Mouse (Mus musculus): ENCODE results near the gene Pfkfb3. TPM values are rescaled to one million over a fixed set of nuclear protein-coding genes. Genes with fewer than 3 reads are reported as not detected.

Pfkfb3 gene
- polyA plus RNA-seq, 1 experiment from 2014 or later, result 30.0 TPM

- no peak overlapping the region for H3K27ac ChIP-seq (ENCODE audit: low read depth)
- DNase-seq, result no peak
- WGBS, result 21% methylated on average over 9 of the region's 9 CpGs
These were observed 1.5 kb downstream of the Pfkfb3 start for GRCm38 (mm10) chr2:11552297-11552821.

GRCm38 (mm10) chr2:11551726-11552125 lies 2.2 kb downstream of the Pfkfb3 start:
- DNase-seq (no peak), ATAC-seq (ENCODE audit: insufficient read depth) (no peak)
- Histone ChIP-seq H3K4me1 (ENCODE audit: insufficient read depth) (0 out of 2 replicates have a peak, but pooled peaks cover 3% of the 10 kb centered on the region), H3K9me3 (ENCODE audit: low read depth, low read length) (no peaks in the 10 kb centered on the region), H3K27me3 (ENCODE audit: insufficient read depth, low read length) (peaks cover 4% of the 10 kb centered on the region; the same call in 1 of the 2 replicates), H3K4me3 (ENCODE audit: low read depth, low read length) (no peak overlapping the region), H3K27ac (ENCODE audit: low read depth) (no peak overlapping the region), H3K4me2 (no peak overlapping the region), H3K36me3 (ENCODE audit: insufficient read depth) (no peaks in the 10 kb centered on the region), H3K9ac (no peak overlapping the region)
- TF ChIP-seq CTCF (IDR thresholded peaks at IDR 0.05; ENCODE audit: low read depth), result no peak
- 21% methylated on average over 1 of the region's 1 CpGs for WGBS

More at GRCm38 (mm10) chr2:11552297-11552821, 1.5 kb downstream of the Pfkfb3 start:
- no peak for TF ChIP-seq CTCF (IDR thresholded peaks at IDR 0.05; ENCODE audit: low read depth)
- Histone ChIP-seq H3K27me3 (ENCODE audit: insufficient read depth, low read length) (peaks cover 4% of the 10 kb centered on the region; the same call in 1 of the 2 replicates), H3K4me3 (ENCODE audit: low read depth, low read length) (peak overlapping the region; percentile 56), H3K4me2 (peak overlapping the region; percentile 99), H3K9me3 (ENCODE audit: low read depth, low read length) (no peaks in the 10 kb centered on the region), H3K4me1 (ENCODE audit: insufficient read depth) (0 out of 2 replicates have a peak, but pooled peaks cover 3% of the 10 kb centered on the region), H3K36me3 (ENCODE audit: insufficient read depth) (no peaks in the 10 kb centered on the region), H3K9ac (peak overlapping the region; percentile 26; the same call in 1 of the 2 replicates)
- ATAC-seq (ENCODE audit: insufficient read depth), result no peak

GRCm38 (mm10) chr2:11548508-11548907 lies 5.4 kb downstream of the Pfkfb3 start:
- no peak for ATAC-seq (ENCODE audit: insufficient read depth)
- WGBS, result 83% methylated on average over 10 of the region's 10 CpGs
- no peaks in the 10 kb centered on the region for H3K36me3 ChIP-seq (ENCODE audit: insufficient read depth)
- TF ChIP-seq CTCF (IDR thresholded peaks at IDR 0.05; ENCODE audit: low read depth), result no peak
- no peak for DNase-seq
- no peak overlapping the region for H3K27ac ChIP-seq (ENCODE audit: low read depth)
- H3K4me1 ChIP-seq (ENCODE audit: insufficient read depth), result 0 out of 2 replicates have a peak, but pooled peaks cover 3% of the 10 kb centered on the region
- no peaks in the 10 kb centered on the region for H3K9me3 ChIP-seq (ENCODE audit: low read depth, low read length)
- H3K9ac ChIP-seq, result no peak overlapping the region
- H3K4me2 ChIP-seq, result no peak overlapping the region
- H3K27me3 ChIP-seq (ENCODE audit: insufficient read depth, low read length), result no peaks in the 10 kb centered on the region
- no peak overlapping the region for H3K4me3 ChIP-seq (ENCODE audit: low read depth, low read length)

GRCm38 (mm10) chr2:11547609-11548008 lies 6.3 kb downstream of the Pfkfb3 start:
- Histone ChIP-seq H3K27ac (ENCODE audit: low read depth) (no peak overlapping the region), H3K4me3 (ENCODE audit: low read depth, low read length) (no peak overlapping the region), H3K27me3 (ENCODE audit: insufficient read depth, low read length) (no peaks in the 10 kb centered on the region), H3K9ac (no peak overlapping the region), H3K4me2 (no peak overlapping the region), H3K4me1 (ENCODE audit: insufficient read depth) (no peaks in the 10 kb centered on the region), H3K9me3 (ENCODE audit: low read depth, low read length) (no peaks in the 10 kb centered on the region), H3K36me3 (ENCODE audit: insufficient read depth) (no peaks in the 10 kb centered on the region)
- ATAC-seq (ENCODE audit: insufficient read depth) (no peak), DNase-seq (peak; percentile 17)
- TF ChIP-seq CTCF (IDR thresholded peaks at IDR 0.05; ENCODE audit: low read depth), result peak; percentile 35
- 57% methylated on average over 2 of the region's 2 CpGs for WGBS

GRCm38 (mm10) chr2:11546091-11546490 lies 7.8 kb downstream of the Pfkfb3 start:
- Histone ChIP-seq H3K9ac (no peak overlapping the region), H3K27ac (ENCODE audit: low read depth) (no peak overlapping the region), H3K4me3 (ENCODE audit: low read depth, low read length) (no peak overlapping the region), H3K9me3 (ENCODE audit: low read depth, low read length) (no peaks in the 10 kb centered on the region), H3K4me1 (ENCODE audit: insufficient read depth) (no peaks in the 10 kb centered on the region), H3K36me3 (ENCODE audit: insufficient read depth) (no peaks in the 10 kb centered on the region), H3K27me3 (ENCODE audit: insufficient read depth, low read length) (no peaks in the 10 kb centered on the region), H3K4me2 (no peak overlapping the region)
- WGBS, result 68% methylated on average over 8 of the region's 8 CpGs
- TF ChIP-seq CTCF (IDR thresholded peaks at IDR 0.05; ENCODE audit: low read depth), result no peak
- DNase-seq (no peak), ATAC-seq (ENCODE audit: insufficient read depth) (no peak)

- ATAC-seq (ENCODE audit: insufficient read depth), result no peak
- Histone ChIP-seq H3K36me3 (ENCODE audit: insufficient read depth) (no peaks in the 10 kb centered on the region), H3K27me3 (ENCODE audit: insufficient read depth, low read length) (no peaks in the 10 kb centered on the region), H3K4me3 (ENCODE audit: low read depth, low read length) (no peak overlapping the region), H3K9ac (no peak overlapping the region), H3K9me3 (ENCODE audit: low read depth, low read length) (no peaks in the 10 kb centered on the region), H3K4me2 (no peak overlapping the region), H3K4me1 (ENCODE audit: insufficient read depth) (no peaks in the 10 kb centered on the region), H3K27ac (ENCODE audit: low read depth) (no peak overlapping the region)
- WGBS, result 25% methylated on average over 1 of the region's 1 CpGs
- DNase-seq, result no peak
- TF ChIP-seq CTCF (IDR thresholded peaks at IDR 0.05; ENCODE audit: low read depth), result no peak
These were observed 8.5 kb downstream of the Pfkfb3 start for GRCm38 (mm10) chr2:11545380-11545779.

GRCm38 (mm10) chr2:11544342-11544741 lies 9.5 kb downstream of the Pfkfb3 start:
- no peaks in the 10 kb centered on the region for H3K27me3 ChIP-seq (ENCODE audit: insufficient read depth, low read length)
- ATAC-seq (ENCODE audit: insufficient read depth) (no peak), DNase-seq (no peak)
- H3K4me1 ChIP-seq (ENCODE audit: insufficient read depth), result no peaks in the 10 kb centered on the region
- H3K9me3 ChIP-seq (ENCODE audit: low read depth, low read length), result no peaks in the 10 kb centered on the region
- H3K4me3 ChIP-seq (ENCODE audit: low read depth, low read length), result no peak overlapping the region
- WGBS, result 67% methylated on average over 5 of the region's 5 CpGs
- TF ChIP-seq CTCF (IDR thresholded peaks at IDR 0.05; ENCODE audit: low read depth), result no peak
- no peak overlapping the region for H3K9ac ChIP-seq
- no peak overlapping the region for H3K4me2 ChIP-seq
- no peaks in the 10 kb centered on the region for H3K36me3 ChIP-seq (ENCODE audit: insufficient read depth)
- H3K27ac ChIP-seq (ENCODE audit: low read depth), result no peak overlapping the region

Data from lung, embryonic 14.5 days (tissue).